Comparison of ENCODE assay signal across 9 mouse cellular contexts in genomic region chr7:35650716-35651410, GRCm38 (mm10). TPM values are rescaled to one million over a fixed set of nuclear protein-coding genes. Genes with fewer than 3 reads are reported as not detected.
DNase-seq lines count a peak whose midpoint lies in the region; ATAC-seq and TF ChIP-seq lines count a peak whose summit lies in the region.
"Had no signal": no experiment of that assay in that cellular context is flagged by ENCODE, and none has a peak within 500 bp of the region (broad histone marks: within the 10 kb centered on the region; RNA-seq: fewer than 3 reads in every experiment).

No protein-coding gene starts in this region.

- WGBS in hindbrain, postnatal 0 days: 57% methylated on average over 11 of the region's 11 CpGs
- 72% methylated on average over 11 of the region's 11 CpGs for WGBS in hindbrain, embryonic 11.5 days

- intact Hi-C loops in left cerebral cortex, postnatal 14 days (cut with DNase I): loop anchor here (2.0 to 5.0 kb wide), 2 partner anchors 101 to 1708 kb away; partner anchors contain the start of gene Dpy19l3

- no peaks in the 10 kb centered on the region for H3K9me3 ChIP-seq in hindbrain, postnatal 0 days (ENCODE audit: low read length)
- no peaks in the 10 kb centered on the region for H3K9me3 ChIP-seq in hindbrain, embryonic 11.5 days (ENCODE audit: control insufficient read depth, low read length)
- no peaks in the 10 kb centered on the region for H3K9me3 ChIP-seq in ES-Bruce4 (replicated peaks; ENCODE audit: control insufficient read depth, insufficient read depth, low read length, poor library complexity, severe bottlenecking)
- H3K9me3 ChIP-seq: embryonic facial prominence, embryonic 15.5 days had no signal

- TF ChIP-seq EP300 in ES-Bruce4 (IDR thresholded peaks at IDR 0.05; ENCODE audit: insufficient read depth, low read depth, low read length): no peak

- H3K4me3 ChIP-seq in hindbrain, postnatal 0 days (ENCODE audit: low read length): no peak overlapping the region
- H3K4me3 ChIP-seq in hindbrain, embryonic 11.5 days (ENCODE audit: low read depth, low read length): no peak overlapping the region
- peak overlapping the region; percentile 19; the same call in 1 of the 2 replicates for H3K4me3 ChIP-seq in ES-Bruce4 (ENCODE audit: low read depth, low read length)
- H3K4me3 ChIP-seq: embryonic facial prominence, embryonic 15.5 days had no signal

- TF ChIP-seq POLR2A in ES-Bruce4 (IDR thresholded peaks at IDR 0.05; ENCODE audit: insufficient read depth, low read length): no peak

- TF ChIP-seq CTCF in hindbrain, postnatal 0 days (IDR thresholded peaks at IDR 0.05; ENCODE audit: low read depth): peak; percentile 73
- TF ChIP-seq CTCF in ES-Bruce4 (IDR thresholded peaks at IDR 0.05; ENCODE audit: low read depth, low read length): peak; percentile 39

- H3K9ac ChIP-seq in hindbrain, postnatal 0 days (replicated peaks; ENCODE audit: low read length): 0 out of 2 replicates have a peak overlapping the region, but pooled peaks have one; percentile 9
- H3K9ac ChIP-seq in hindbrain, embryonic 11.5 days (ENCODE audit: low read depth, low read length): no peak overlapping the region
- H3K9ac ChIP-seq in ES-Bruce4 (ENCODE audit: low read depth, poor library complexity, severe bottlenecking): no peak overlapping the region
- H3K9ac ChIP-seq: embryonic facial prominence, embryonic 15.5 days had no signal

- no peak overlapping the region for H3K4me2 ChIP-seq in hindbrain, postnatal 0 days (ENCODE audit: low read depth, low read length)
- no peak overlapping the region for H3K4me2 ChIP-seq in hindbrain, embryonic 11.5 days (replicated peaks; ENCODE audit: low read depth, low read length)
- H3K4me2 ChIP-seq: embryonic facial prominence, embryonic 15.5 days had no signal

- ATAC-seq in hindbrain, postnatal 0 days: peak; percentile 22; the same call in 1 of the 2 replicates
- ATAC-seq in hindbrain, embryonic 11.5 days (ENCODE audit: low FRiP score): no peak

- peak; percentile 76 for DNase-seq in hindbrain, postnatal 0 days (ENCODE audit: low spot score)
- no peak for DNase-seq in hindbrain, embryonic 11.5 days (ENCODE audit: low spot score)
- peak; percentile 30 to 48 for DNase-seq in frontal cortex, postnatal 14 days (ENCODE audit: low spot score in 2 of 2)
- DNase-seq in left cerebral cortex, postnatal 14 days (ENCODE audit: low spot score in 2 of 2): peak; percentile 70 to 72
- DNase-seq in kidney, postnatal 25 days: no peak
- DNase-seq in spleen, postnatal 10 days (ENCODE audit: low spot score in 2 of 2): no peak
- DNase-seq in thymus, postnatal 25 days: no peak

- H3K27me3 ChIP-seq in hindbrain, postnatal 0 days (ENCODE audit: insufficient read depth, low read length): no peaks in the 10 kb centered on the region
- H3K27me3 ChIP-seq in hindbrain, embryonic 11.5 days (ENCODE audit: control insufficient read depth, insufficient read depth, low read length): no peaks in the 10 kb centered on the region
- H3K27me3 ChIP-seq in ES-Bruce4 (ENCODE audit: control insufficient read depth, insufficient read depth, low read length, poor library complexity, severe bottlenecking): no peaks in the 10 kb centered on the region
- H3K27me3 ChIP-seq: embryonic facial prominence, embryonic 15.5 days had no signal

- no peaks in the 10 kb centered on the region for H3K36me3 ChIP-seq in hindbrain, postnatal 0 days (ENCODE audit: insufficient read depth, low read length)
- no peaks in the 10 kb centered on the region for H3K36me3 ChIP-seq in hindbrain, embryonic 11.5 days (ENCODE audit: control insufficient read depth, insufficient read depth, low read length)
- H3K36me3 ChIP-seq in ES-Bruce4 (ENCODE audit: control insufficient read depth, insufficient read depth, low read length, poor library complexity, severe bottlenecking): no peaks in the 10 kb centered on the region
- H3K36me3 ChIP-seq: embryonic facial prominence, embryonic 15.5 days had no signal

- H3K27ac ChIP-seq in hindbrain, postnatal 0 days: 0 out of 2 replicates have a peak overlapping the region, but pooled peaks have one; percentile 5
- no peak overlapping the region for H3K27ac ChIP-seq in hindbrain, embryonic 11.5 days (ENCODE audit: low read depth, low read length)
- no peak overlapping the region for H3K27ac ChIP-seq in ES-Bruce4 (ENCODE audit: insufficient read depth, low read length)
- H3K27ac ChIP-seq: embryonic facial prominence, embryonic 15.5 days had no signal

- H3K4me1 ChIP-seq in hindbrain, postnatal 0 days (ENCODE audit: insufficient read depth, low read length): no peaks in the 10 kb centered on the region
- H3K4me1 ChIP-seq in hindbrain, embryonic 11.5 days (replicated peaks; ENCODE audit: control insufficient read depth, insufficient read depth, low read length): no peaks in the 10 kb centered on the region
- H3K4me1 ChIP-seq in ES-Bruce4 (ENCODE audit: control insufficient read depth, insufficient read depth, low read length): no peaks in the 10 kb centered on the region

RNA-seq across cellular contexts. Expression of gene Pdcd5, which starts 3.5 kb away (rescaled TPM):
- 33.7 and 35.4 TPM in 2 replicates for total RNA-seq in hindbrain, postnatal 0 days (2014; rRNA removed)
- polyA plus RNA-seq in hindbrain, postnatal 0 days (2015; fragmentation: Nextera tagmentation; extraction: Ambion mirVana): 250 and 264 TPM in 2 replicates
- polyA plus RNA-seq in hindbrain, embryonic 11.5 days (2014; fragmentation: Nextera tagmentation; extraction: Ambion mirVana): 306 and 325 TPM in 2 replicates
- 88.7 and 95.7 TPM in 2 replicates for polyA plus RNA-seq in ES-Bruce4 (2011; ENCODE audit: insufficient read depth, insufficient read length, low read depth, missing spikeins)
- total RNA-seq in left cerebral cortex, postnatal 14 days (2021): 10 to 100 TPM; 88.7 to 89.2 TPM

Comparison
In these comparisons a context has a peak if more than half of its experiments do, and no peak if none do; other contexts are left out.
1. DNase-seq: peak in hindbrain, postnatal 0 days (single experiment), frontal cortex, postnatal 14 days (2 of 2) and left cerebral cortex, postnatal 14 days (2 of 2); none in hindbrain, embryonic 11.5 days (single experiment), kidney, postnatal 25 days (0 of 2), spleen, postnatal 10 days (0 of 2) and thymus, postnatal 25 days (single experiment).